Mouse (Mus musculus) CH12.LX (cell line): Measurements from ENCODE around the gene Zfp384. TPM values are rescaled to one million over a fixed set of nuclear protein-coding genes. Genes with fewer than 3 reads are reported as not detected.

Experiments
- DNase-seq: peaks from one replicate; pipeline ENCODE4 v3.0.0-alpha.2; 2013; ENCODE audit errors: extremely low read depth
- H3K27ac ChIP-seq: 2 replicates; pipeline ENCODE4 v1.5.1; 2012; ENCODE audit warnings: low read depth, mild to moderate bottlenecking, control low read depth, moderate library complexity; ENCODE audit not compliant: insufficient read depth
- H3K27me3 ChIP-seq: replicated peaks from 2 replicates; pipeline ENCODE3; 2012; ENCODE audit warnings: inconsistent platforms
- H3K36me3 ChIP-seq, 2 experiments: replicated peaks in 1 of 2; 2 replicates each; pipeline versions ENCODE3 to v1.6.1; 2012; ENCODE audit warnings: inconsistent platforms in 1 of 2, low read length in 1 of 2, mild to moderate bottlenecking in 1 of 2, mixed read lengths in 1 of 2, moderate library complexity in 1 of 2; ENCODE audit not compliant: control insufficient read depth in 1 of 2, insufficient read depth in 1 of 2
- H3K4me1 ChIP-seq, 2 experiments: 2 replicates each; pipeline ENCODE4 v1.6.1; 2012; ENCODE audit warnings: inconsistent platforms in 1 of 2, moderate library complexity in 1 of 2; ENCODE audit not compliant: insufficient read depth in 2 of 2, control insufficient read depth in 1 of 2
- H3K4me2 ChIP-seq: 2 replicates; pipeline ENCODE4 v1.6.1; 2012; ENCODE audit warnings: low read depth, mild to moderate bottlenecking, control low read depth; ENCODE audit not compliant: poor library complexity, insufficient read depth, severe bottlenecking
- H3K4me3 ChIP-seq, 3 experiments: fragments of 150-350 bp in 1 of 3; sonication (generic) in 1 of 3; replicated peaks in 1 of 3; 2 replicates each; pipeline versions ENCODE3 to v1.5.1; 2011 to 2012; ENCODE audit warnings: low read depth in 2 of 3, low read length in 2 of 3, mild to moderate bottlenecking in 2 of 3, moderate library complexity in 2 of 3, control low read depth in 1 of 3, improper control_type of control experiment in 1 of 3, inconsistent platforms in 1 of 3, mixed read lengths in 1 of 3; ENCODE audit not compliant: poor library complexity in 1 of 3
- H3K79me2 ChIP-seq: replicated peaks from 2 replicates; pipeline ENCODE4 v1.6.1; 2012; ENCODE audit warnings: mild to moderate bottlenecking, moderate library complexity; ENCODE audit not compliant: control insufficient read depth, poor library complexity, insufficient read depth, severe bottlenecking; ENCODE audit errors: extremely low read depth
- H3K9ac ChIP-seq: 2 replicates; pipeline ENCODE4 v1.6.1; 2012; ENCODE audit warnings: low read depth, mild to moderate bottlenecking, control low read depth, moderate library complexity; ENCODE audit not compliant: insufficient read depth
- H3K9me3 ChIP-seq: replicated peaks from 2 replicates; pipeline ENCODE3; 2012; ENCODE audit warnings: low read length, inconsistent platforms, mixed read lengths
- BHLHE40 ChIP-seq: IDR thresholded peaks from 2 replicates; pipeline ENCODE4 v1.6.1; 2011; ENCODE audit warnings: mild to moderate bottlenecking, low read depth, low read length, improper control_type of control experiment
- CHD1 ChIP-seq: IDR thresholded peaks from 2 replicates; pipeline ENCODE4 v1.6.1; 2012; ENCODE audit warnings: low read depth, low read length, improper control_type of control experiment, inconsistent platforms
- CTCF ChIP-seq, 2 experiments: IDR thresholded peaks in 1 of 2; conservative IDR thresholded peaks in 1 of 2; 2 replicates each; pipeline ENCODE4 v1.5.1; 2011 to 2012; ENCODE audit warnings: low read depth in 2 of 2, low read length in 2 of 2, improper control_type of control experiment in 1 of 2, inconsistent platforms in 1 of 2, mild to moderate bottlenecking in 1 of 2, moderate library complexity in 1 of 2
- E2F4 ChIP-seq: IDR thresholded peaks from 2 replicates; pipeline ENCODE4 v1.6.1; 2011; ENCODE audit warnings: low read depth, low read length, improper control_type of control experiment; ENCODE audit not compliant: insufficient replicate concordance
- EP300 ChIP-seq: IDR thresholded peaks from 2 replicates; pipeline ENCODE4 v1.6.1; 2011; ENCODE audit warnings: low read length, improper control_type of control experiment
- HCFC1 ChIP-seq: IDR thresholded peaks from 2 replicates; pipeline ENCODE4 v1.6.1; 2012; ENCODE audit warnings: low read depth, mild to moderate bottlenecking, inconsistent platforms, low read length, improper control_type of control experiment
- IRF4 ChIP-seq: IDR thresholded peaks from 2 replicates; pipeline ENCODE4 v1.6.1; 2014; ENCODE audit warnings: low read depth, mild to moderate bottlenecking, inconsistent platforms, low read length, improper control_type of control experiment
- JUND ChIP-seq: conservative IDR thresholded peaks from 2 replicates; pipeline ENCODE4 v1.6.1; 2011; ENCODE audit warnings: low read depth, low read length, improper control_type of control experiment
- KAT2A ChIP-seq: IDR thresholded peaks from 2 replicates; pipeline ENCODE4 v1.6.1; 2012; ENCODE audit warnings: low read length, improper control_type of control experiment, inconsistent platforms; ENCODE audit not compliant: insufficient replicate concordance
- MAFK ChIP-seq: IDR thresholded peaks from 2 replicates; pipeline ENCODE4 v1.6.1; 2011; ENCODE audit warnings: low read length, improper control_type of control experiment; ENCODE audit not compliant: insufficient replicate concordance
- MAX ChIP-seq: IDR thresholded peaks from 2 replicates; pipeline ENCODE4 v1.6.1; 2011; ENCODE audit warnings: low read length, improper control_type of control experiment
- MAZ ChIP-seq: IDR thresholded peaks from 2 replicates; pipeline ENCODE4 v1.6.1; 2012; ENCODE audit warnings: low read depth, mild to moderate bottlenecking, inconsistent platforms, low read length, improper control_type of control experiment, moderate library complexity
- MYC ChIP-seq: IDR thresholded peaks from 2 replicates; pipeline ENCODE4 v1.6.1; 2011; ENCODE audit warnings: low read depth, mild to moderate bottlenecking, improper control_type of control experiment, low read length
- NELFE ChIP-seq: IDR thresholded peaks from 2 replicates; pipeline ENCODE4 v1.6.1; 2011; ENCODE audit warnings: low read depth, low read length, improper control_type of control experiment
- NRF1 ChIP-seq: IDR thresholded peaks from 2 replicates; pipeline ENCODE4 v1.6.1; 2014; ENCODE audit warnings: low read depth, mild to moderate bottlenecking, inconsistent platforms, low read length, improper control_type of control experiment, moderate library complexity
- PAX5 ChIP-seq: IDR thresholded peaks from 2 replicates; pipeline ENCODE4 v1.6.1; 2012; ENCODE audit warnings: low read length, inconsistent platforms, mixed read lengths
- RAD21 ChIP-seq: IDR thresholded peaks from 2 replicates; pipeline ENCODE4 v1.6.1; 2011; ENCODE audit warnings: low read depth, mild to moderate bottlenecking, low read length, improper control_type of control experiment, moderate library complexity
- RCOR1 ChIP-seq: conservative IDR thresholded peaks from 2 replicates; pipeline ENCODE4 v1.6.1; 2012; ENCODE audit warnings: low read depth, mild to moderate bottlenecking, inconsistent platforms, low read length, improper control_type of control experiment
- SIN3A ChIP-seq: IDR thresholded peaks from 2 replicates; pipeline ENCODE4 v1.6.1; 2012; ENCODE audit warnings: low read length, improper control_type of control experiment, inconsistent platforms
- SMC3 ChIP-seq: IDR thresholded peaks from 2 replicates; pipeline ENCODE4 v1.6.1; 2011; ENCODE audit warnings: low read depth, low read length, improper control_type of control experiment
- TBP ChIP-seq: conservative IDR thresholded peaks from 2 replicates; pipeline ENCODE4 v1.6.1; 2011; ENCODE audit warnings: low read depth, low read length, improper control_type of control experiment
- TCF12 ChIP-seq: IDR thresholded peaks from 2 replicates; pipeline ENCODE4 v1.6.1; 2014; ENCODE audit warnings: low read depth, mild to moderate bottlenecking, inconsistent platforms, low read length, improper control_type of control experiment
- USF1 ChIP-seq: IDR thresholded peaks from 2 replicates; pipeline ENCODE4 v1.6.1; 2014; ENCODE audit warnings: low read depth, mild to moderate bottlenecking, inconsistent platforms, low read length, improper control_type of control experiment
- USF2 ChIP-seq: conservative IDR thresholded peaks from 2 replicates; pipeline ENCODE4 v1.6.1; 2011; ENCODE audit warnings: low read depth, low read length, improper control_type of control experiment
- ZC3H11A ChIP-seq: IDR thresholded peaks from 2 replicates; pipeline ENCODE4 v1.6.1; 2012; ENCODE audit warnings: low read depth, mild to moderate bottlenecking, inconsistent platforms, low read length, improper control_type of control experiment
- ZKSCAN1 ChIP-seq: IDR thresholded peaks from 2 replicates; pipeline ENCODE4 v1.6.1; 2012; ENCODE audit warnings: low read depth, inconsistent platforms, low read length, improper control_type of control experiment, borderline replicate concordance
- ZMIZ1 ChIP-seq: IDR thresholded peaks from 2 replicates; pipeline ENCODE4 v1.6.1; 2012; ENCODE audit warnings: low read depth, mild to moderate bottlenecking, inconsistent platforms, low read length, improper control_type of control experiment
- dilution Hi-C: fragments of 300-500 bp; cut with MboI; formaldehyde crosslinking; loops from 2 replicates; pipeline ENCODE4 v1.14.3; 2020; ENCODE audit warnings: low sequenced_read_pairs; ENCODE audit not compliant: extremely low pct_unique_long_range_greater_than_20kb, extremely low pct_ligation_motif_present
- in situ Hi-C: fragments of 300-500 bp; cut with MboI; formaldehyde crosslinking; loops from 3 replicates; pipeline ENCODE4 v1.14.3; 2019; ENCODE audit warnings: low sequenced_read_pairs, low pct_ligation_motif_present, low pct_unique_long_range_greater_than_20kb, mixed read lengths
- polyA plus RNA-seq: library from polyadenylated mRNA; unstranded; fragments of >175 nt; gene quantifications from 2 replicates; pipeline ENCODE4 v1.2.1, GENCODE M21; 2012; ENCODE audit warnings: low read depth; ENCODE audit not compliant: insufficient read length
- total RNA-seq, 2 experiments: library from RNA; depleted of rRNA; stranded (reverse); fragments of 300-350 nt in 1 of 2; fragments of >200 nt in 1 of 2; gene quantifications; 2 replicates each; pipeline ENCODE4 v1.2.3; 2012 to 2014

The Zfp384 gene
- total and polyA plus RNA-seq, 3 experiments: 14.0 to 34.4 (median 17.0) TPM

- in situ Hi-C loops: no loop called here
- Histone ChIP-seq H3K4me1 (peaks cover 0 to 9% of the 10 kb centered on the region in 2 experiments; a peak in 2 of 4 replicates), H3K79me2 (no peaks in the 10 kb centered on the region), H3K27ac (no peak overlapping the region), H3K9me3 (no peaks in the 10 kb centered on the region), H3K36me3 (peaks cover 20 to 66% of the 10 kb centered on the region in 2 experiments), H3K4me3 (no peak overlapping the region), H3K4me2 (no peak overlapping the region), H3K27me3 (no peaks in the 10 kb centered on the region), H3K9ac (no peak overlapping the region)
- dilution Hi-C loops: no loop called here
- no peak for DNase-seq
- no peak for TF ChIP-seq RCOR1
- TF ChIP-seq IRF4: no peak
- no peak for TF ChIP-seq MYC
- TF ChIP-seq TCF12: no peak
- no peak for TF ChIP-seq BHLHE40
These were observed 73.9 kb downstream of the Zfp384 start for GRCm38 (mm10) chr6:125082801-125083386.

- TF ChIP-seq TBP (no peak), MYC (peak; percentile 98), E2F4 (no peak), PAX5 (no peak), MAZ (no peak), IRF4 (0 out of 2 replicates have a peak, but pooled peaks have one; percentile 18), ZMIZ1 (no peak), SMC3 (peak; percentile 89), NRF1 (no peak), ZC3H11A (peak; percentile 40; the same call in 1 of the 2 replicates), USF1 (no peak), JUND (no peak), SIN3A (no peak), CTCF (conservative IDR thresholded peaks at IDR 0.05 in 1 of 2, IDR thresholded peaks at IDR 0.05 in 1 of 2; ENCODE audit: low read depth in 2 of 2, low read length in 2 of 2) (peak; percentile 81 to 96), RCOR1 (no peak), HCFC1 (no peak), NELFE (no peak), USF2 (no peak), KAT2A (no peak), RAD21 (peak; percentile 96), MAX (peak; percentile 59; the same call in 1 of the 2 replicates), ZKSCAN1 (no peak), MAFK (no peak), CHD1 (no peak), EP300 (no peak)
- Histone ChIP-seq H3K36me3 (peaks cover 20 to 55% of the 10 kb centered on the region in 2 experiments), H3K27ac (no peak overlapping the region), H3K9me3 (no peaks in the 10 kb centered on the region), H3K4me2 (no peak overlapping the region), H3K27me3 (no peaks in the 10 kb centered on the region), H3K4me1 (peaks cover 5 to 15% of the 10 kb centered on the region in 2 experiments), H3K9ac (no peak overlapping the region), H3K4me3 (no peak overlapping the region), H3K79me2 (no peaks in the 10 kb centered on the region)
- DNase-seq: peak; percentile 74
- dilution Hi-C loops (no loop called here), in situ Hi-C loops (no loop called here)
These were observed 75.5 kb downstream of the Zfp384 start for GRCm38 (mm10) chr6:125084424-125084823.
